ENCODE assay signal across 26 mouse cellular contexts in the genomic region with DNA sequence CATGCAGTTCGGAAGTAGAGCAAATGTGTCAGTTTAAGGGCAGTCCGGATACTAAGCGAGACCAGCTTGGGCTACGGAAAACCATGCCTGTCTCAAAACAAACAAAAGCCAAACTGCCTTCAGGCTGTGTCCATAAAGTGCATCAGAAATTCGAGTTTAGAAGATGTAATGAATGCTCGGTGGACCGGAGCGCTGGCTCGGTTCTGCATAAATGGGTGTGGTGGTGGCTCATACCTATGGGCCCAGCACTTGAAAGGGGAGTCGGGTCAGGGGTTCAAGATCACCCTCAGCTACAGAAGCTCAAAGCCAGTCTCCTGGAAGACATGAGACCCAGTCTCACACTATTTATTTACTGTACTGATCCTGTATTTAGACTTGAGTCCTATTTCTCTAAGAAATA. TPM values are rescaled to one million over a fixed set of nuclear protein-coding genes. Genes with fewer than 3 reads are reported as not detected.
DNase-seq lines count a peak whose midpoint lies in the region; ATAC-seq and TF ChIP-seq lines count a peak whose summit lies in the region.
"Had no signal": no experiment of that assay in that cellular context is flagged by ENCODE, and none has a peak within 500 bp of the region (broad histone marks: within the 10 kb centered on the region; RNA-seq: fewer than 3 reads in every experiment).

No protein-coding gene starts in this region.

- peaks cover 32% of the 10 kb centered on the region for H3K36me3 ChIP-seq in embryonic facial prominence, embryonic 13.5 days
- H3K36me3 ChIP-seq in embryonic facial prominence, embryonic 10.5 days (replicated peaks), result peaks cover 38% of the 10 kb centered on the region
- H3K36me3 ChIP-seq in heart, embryonic 16.5 days (ENCODE audit: control insufficient read depth, insufficient read depth), result peaks cover 10% of the 10 kb centered on the region
- H3K36me3 ChIP-seq in stomach, embryonic 16.5 days (ENCODE audit: control insufficient read depth, insufficient read depth, low read length), result peaks cover 11% of the 10 kb centered on the region; the same call in 1 of the 2 replicates
- H3K36me3 ChIP-seq in stomach, postnatal 0 days (ENCODE audit: control insufficient read depth, insufficient read depth, low read length), result peaks cover 11% of the 10 kb centered on the region

- peak overlapping the region; percentile 18 for H3K4me2 ChIP-seq in embryonic facial prominence, embryonic 13.5 days
- peak overlapping the region; percentile 73 for H3K4me2 ChIP-seq in heart, embryonic 16.5 days (ENCODE audit: low read depth, low read length)
- H3K4me2 ChIP-seq in stomach, embryonic 16.5 days (ENCODE audit: low read depth, low read length), result peak overlapping the region; percentile 89; the same call in 1 of the 2 replicates
- H3K4me2 ChIP-seq in stomach, postnatal 0 days (replicated peaks; ENCODE audit: low read depth), result no peak overlapping the region
- H3K4me2 ChIP-seq: midbrain, embryonic 12.5 days had no signal

- H3K9ac ChIP-seq in embryonic facial prominence, embryonic 13.5 days, result no peak overlapping the region
- no peak overlapping the region for H3K9ac ChIP-seq in heart, embryonic 16.5 days (ENCODE audit: low read length)
- H3K9ac ChIP-seq in stomach, embryonic 16.5 days (ENCODE audit: low read length), result no peak overlapping the region
- H3K9ac ChIP-seq in stomach, postnatal 0 days (ENCODE audit: low read length), result no peak overlapping the region
- H3K9ac ChIP-seq: forebrain, embryonic 13.5 days; liver, embryonic 14.5 days had no signal

- H3K27ac ChIP-seq in embryonic facial prominence, embryonic 13.5 days, result no peak overlapping the region
- no peak overlapping the region for H3K27ac ChIP-seq in embryonic facial prominence, embryonic 10.5 days (replicated peaks)
- no peak overlapping the region for H3K27ac ChIP-seq in heart, embryonic 16.5 days (ENCODE audit: low read length)
- no peak overlapping the region for H3K27ac ChIP-seq in left cerebral cortex, adult 2 months
- H3K27ac ChIP-seq in stomach, embryonic 16.5 days (ENCODE audit: low read length), result no peak overlapping the region
- H3K27ac ChIP-seq in stomach, postnatal 0 days (replicated peaks), result no peak overlapping the region
- H3K27ac ChIP-seq: forebrain, embryonic 13.5 days; limb, embryonic 12.5 days; liver, embryonic 14.5 days; midbrain, embryonic 12.5 days had no signal

- no peaks in the 10 kb centered on the region for H3K27me3 ChIP-seq in embryonic facial prominence, embryonic 13.5 days
- peaks cover 13% of the 10 kb centered on the region; the same call in 1 of the 2 replicates for H3K27me3 ChIP-seq in embryonic facial prominence, embryonic 10.5 days (replicated peaks; ENCODE audit: low read depth, poor library complexity, severe bottlenecking)
- H3K27me3 ChIP-seq in heart, embryonic 16.5 days (ENCODE audit: control insufficient read depth, insufficient read depth, low read length), result no peaks in the 10 kb centered on the region
- no peaks in the 10 kb centered on the region for H3K27me3 ChIP-seq in stomach, embryonic 16.5 days (ENCODE audit: control insufficient read depth, insufficient read depth, low read length)
- H3K27me3 ChIP-seq in stomach, postnatal 0 days (ENCODE audit: control insufficient read depth, insufficient read depth, low read length), result no peaks in the 10 kb centered on the region
- H3K27me3 ChIP-seq: forebrain, embryonic 13.5 days; limb, embryonic 12.5 days; Patski had no signal

- DNase-seq in embryonic facial prominence, embryonic 10.5 days (ENCODE audit: low spot score), result no peak
- no peak for DNase-seq in heart, postnatal 25 days (ENCODE audit: low spot score)
- no peak for DNase-seq in left cerebral cortex, adult 2 months (ENCODE audit: extremely low spot score in 1 of 2, low spot score in 2 of 2)
- DNase-seq in left cerebral cortex, postnatal 10 days (ENCODE audit: extremely low spot score in 1 of 2, low spot score in 2 of 2), result no peak
- DNase-seq in stomach, postnatal 0 days (ENCODE audit: low spot score), result no peak
- DNase-seq: adrenal gland, postnatal 10 days; cerebellum, adult 11 months; cerebellum, postnatal 25 days; heart, postnatal 14 days; kidney, adult 2 months; kidney, postnatal 25 days; layer of hippocampus, adult 9-11 months; right cerebral cortex, postnatal 4 days had no signal

- H3K4me1 ChIP-seq in embryonic facial prominence, embryonic 13.5 days, result peaks cover 35% of the 10 kb centered on the region
- H3K4me1 ChIP-seq in embryonic facial prominence, embryonic 10.5 days, result peaks cover 36% of the 10 kb centered on the region
- H3K4me1 ChIP-seq in heart, embryonic 16.5 days (ENCODE audit: control insufficient read depth, insufficient read depth, low read length), result peaks cover 26% of the 10 kb centered on the region
- H3K4me1 ChIP-seq in stomach, embryonic 16.5 days (ENCODE audit: control insufficient read depth, insufficient read depth, low read length), result peaks cover 19% of the 10 kb centered on the region
- 0 out of 2 replicates have a peak, but pooled peaks cover 3% of the 10 kb centered on the region for H3K4me1 ChIP-seq in stomach, postnatal 0 days (replicated peaks; ENCODE audit: control insufficient read depth, insufficient read depth)

- no peak overlapping the region for H3K4me3 ChIP-seq in embryonic facial prominence, embryonic 13.5 days
- H3K4me3 ChIP-seq in embryonic facial prominence, embryonic 10.5 days, result no peak overlapping the region
- no peak overlapping the region for H3K4me3 ChIP-seq in heart, embryonic 16.5 days (ENCODE audit: low read length)
- H3K4me3 ChIP-seq in left cerebral cortex, adult 2 months, result peak overlapping the region; percentile 89
- H3K4me3 ChIP-seq in stomach, embryonic 16.5 days (replicated peaks; ENCODE audit: low read length), result no peak overlapping the region
- no peak overlapping the region for H3K4me3 ChIP-seq in stomach, postnatal 0 days (ENCODE audit: low read depth, low read length)
- H3K4me3 ChIP-seq: forebrain, embryonic 13.5 days; limb, embryonic 12.5 days; midbrain, embryonic 12.5 days had no signal

- 65% methylated on average over 10 of the region's 10 CpGs for WGBS in embryonic facial prominence, embryonic 13.5 days
- 79% methylated on average over 10 of the region's 10 CpGs for WGBS in embryonic facial prominence, embryonic 10.5 days
- WGBS in heart, embryonic 16.5 days, result 80% methylated on average over 10 of the region's 10 CpGs
- WGBS in stomach, embryonic 16.5 days, result 85% methylated on average over 10 of the region's 10 CpGs
- 73% methylated on average over 10 of the region's 10 CpGs for WGBS in stomach, postnatal 0 days

- TF ChIP-seq EP300 in stomach, postnatal 0 days (optimal IDR thresholded peaks at IDR 0.05), result no peak

- no peak for TF ChIP-seq CTCF in left cerebral cortex, adult 2 months (IDR thresholded peaks at IDR 0.05)
- TF ChIP-seq CTCF in stomach, postnatal 0 days (IDR thresholded peaks at IDR 0.05; ENCODE audit: low read depth), result no peak

- H3K9me3 ChIP-seq in embryonic facial prominence, embryonic 13.5 days, result no peaks in the 10 kb centered on the region
- no peaks in the 10 kb centered on the region for H3K9me3 ChIP-seq in embryonic facial prominence, embryonic 10.5 days
- no peaks in the 10 kb centered on the region for H3K9me3 ChIP-seq in heart, embryonic 16.5 days (replicated peaks; ENCODE audit: control insufficient read depth, low read length)
- no peaks in the 10 kb centered on the region for H3K9me3 ChIP-seq in stomach, embryonic 16.5 days (replicated peaks; ENCODE audit: control insufficient read depth, low read length)
- H3K9me3 ChIP-seq in stomach, postnatal 0 days (ENCODE audit: control insufficient read depth, low read length), result no peaks in the 10 kb centered on the region
- H3K9me3 ChIP-seq: forebrain, embryonic 13.5 days; limb, embryonic 12.5 days; midbrain, embryonic 12.5 days had no signal

- ATAC-seq in embryonic facial prominence, embryonic 13.5 days (ENCODE audit: insufficient number of reproducible peaks, insufficient read depth, low FRiP score, low TSS enrichment, low read depth), result no peak
- no peak for ATAC-seq in heart, embryonic 16.5 days (replicated peaks; ENCODE audit: extremely low read depth, insufficient read depth, low FRiP score)
- ATAC-seq in stomach, embryonic 16.5 days (ENCODE audit: insufficient read depth, low FRiP score), result no peak
- ATAC-seq in stomach, postnatal 0 days (ENCODE audit: low FRiP score, low TSS enrichment), result no peak
- ATAC-seq: CD4-positive, CD25-positive, alpha-beta regulatory T cell, adult 4 months; forebrain, embryonic 13.5 days; inflammation-experienced regulatory T-cells, adult 6 months; Patski had no signal

- intact Hi-C loops in heart, postnatal 25 days (cut with DNase I), result no loop called here
- intact Hi-C loops in left cerebral cortex, adult 2 months (cut with DNase I), result loop anchor here (5.0 kb wide), 1 partner anchor 110 kb away; no protein-coding TSS in a partner anchor
- intact Hi-C loops in left cerebral cortex, postnatal 10 days (cut with DNase I), result no loop called here

RNA-seq across cellular contexts. Expression of a gene that starts 2.2 kb away (rescaled TPM):
- 23.4 and 25.0 TPM in 2 replicates for polyA plus RNA-seq in embryonic facial prominence, embryonic 13.5 days (2015; fragmentation: Nextera tagmentation; extraction: Ambion mirVana)
- 10.7 and 11.9 TPM in 2 replicates for polyA plus RNA-seq in embryonic facial prominence, embryonic 10.5 days (2016; fragmentation: Nextera tagmentation; extraction: Ambion mirVana)
- polyA plus RNA-seq in heart, embryonic 16.5 days (2015; fragmentation: Nextera tagmentation; extraction: Ambion mirVana), result 40.6 and 45.6 TPM in 2 replicates
- 10 to 100 TPM; 24.7 to 27.5 TPM for total RNA-seq in heart, postnatal 25 days (2021)
- total RNA-seq in left cerebral cortex, adult 2 months (2021), result 10 to 100 TPM; 54.4 to 57.2 TPM
- 10 to 100 TPM; 48.1 to 49.2 TPM for total RNA-seq in left cerebral cortex, postnatal 10 days (2021)
- polyA plus RNA-seq in stomach, embryonic 16.5 days (2015; fragmentation: Nextera tagmentation; extraction: Ambion mirVana), result 26.3 and 26.5 TPM in 2 replicates
- 13.9 and 14.9 TPM in 2 replicates for polyA plus RNA-seq in stomach, postnatal 0 days (2015; fragmentation: Nextera tagmentation; extraction: Ambion mirVana)

RNA-seq across cellular contexts. Expression of a gene that starts 8.0 kb away (rescaled TPM):
- 16.7 and 17.2 TPM in 2 replicates for polyA plus RNA-seq in embryonic facial prominence, embryonic 13.5 days (2015; fragmentation: Nextera tagmentation; extraction: Ambion mirVana)
- not detected in 2 replicates for polyA plus RNA-seq in embryonic facial prominence, embryonic 10.5 days (2016; fragmentation: Nextera tagmentation; extraction: Ambion mirVana)
- 6.7 and 28.8 TPM in 2 replicates for polyA plus RNA-seq in heart, embryonic 16.5 days (2015; fragmentation: Nextera tagmentation; extraction: Ambion mirVana)
- not detected for total RNA-seq in heart, postnatal 25 days (2021)
- total RNA-seq in left cerebral cortex, adult 2 months (2021), result 1 to 10 TPM in 1 of 2 experiments, not detected in 1; 1.1 TPM
- total RNA-seq in left cerebral cortex, postnatal 10 days (2021), result not detected
- 15.7 and 377 TPM in 2 replicates for polyA plus RNA-seq in stomach, embryonic 16.5 days (2015; fragmentation: Nextera tagmentation; extraction: Ambion mirVana)
- 7.0 and 8.5 TPM in 2 replicates for polyA plus RNA-seq in stomach, postnatal 0 days (2015; fragmentation: Nextera tagmentation; extraction: Ambion mirVana)
- total RNA-seq: heart, postnatal 14 days; megakaryocyte progenitor cell, adult 5-6 weeks; neutrophil, adult 5-6 weeks had no signal
- polyA plus RNA-seq: CD4-positive, CD25-positive, alpha-beta regulatory T cell, adult 4 months; erythroblast, embryonic 14.5 days; forebrain, embryonic 13.5 days; inflammation-experienced regulatory T-cells, adult 6 months had no signal

RNA-seq across cellular contexts. Expression of a gene that starts 16.9 kb away (rescaled TPM):
- polyA plus RNA-seq in embryonic facial prominence, embryonic 13.5 days (2015; fragmentation: Nextera tagmentation; extraction: Ambion mirVana), result 18.4 and 19.5 TPM in 2 replicates
- 13.9 and 15.8 TPM in 2 replicates for polyA plus RNA-seq in embryonic facial prominence, embryonic 10.5 days (2016; fragmentation: Nextera tagmentation; extraction: Ambion mirVana)
- 15.7 and 16.7 TPM in 2 replicates for polyA plus RNA-seq in heart, embryonic 16.5 days (2015; fragmentation: Nextera tagmentation; extraction: Ambion mirVana)
- 10 to 100 TPM; 10.7 to 12.2 TPM for total RNA-seq in heart, postnatal 25 days (2021)
- total RNA-seq in left cerebral cortex, adult 2 months (2021), result 10 to 100 TPM; 26.6 to 28.3 TPM
- 10 to 100 TPM; 22.1 to 30.0 TPM for total RNA-seq in left cerebral cortex, postnatal 10 days (2021)
- polyA plus RNA-seq in stomach, embryonic 16.5 days (2015; fragmentation: Nextera tagmentation; extraction: Ambion mirVana), result 23.8 and 23.9 TPM in 2 replicates
- 39.4 and 43.8 TPM in 2 replicates for polyA plus RNA-seq in stomach, postnatal 0 days (2015; fragmentation: Nextera tagmentation; extraction: Ambion mirVana)

RNA-seq across cellular contexts. Expression of a gene that starts 17.1 kb away (rescaled TPM):
- 7.0 and 7.9 TPM in 2 replicates for polyA plus RNA-seq in embryonic facial prominence, embryonic 13.5 days (2015; fragmentation: Nextera tagmentation; extraction: Ambion mirVana)
- 8.5 and 8.6 TPM in 2 replicates for polyA plus RNA-seq in embryonic facial prominence, embryonic 10.5 days (2016; fragmentation: Nextera tagmentation; extraction: Ambion mirVana)
- 5.9 and 6.4 TPM in 2 replicates for polyA plus RNA-seq in heart, embryonic 16.5 days (2015; fragmentation: Nextera tagmentation; extraction: Ambion mirVana)
- total RNA-seq in heart, postnatal 25 days (2021), result 1 to 10 TPM; 2.5 to 3.1 TPM
- 1 to 10 TPM; 8.6 to 9.0 TPM for total RNA-seq in left cerebral cortex, adult 2 months (2021)
- total RNA-seq in left cerebral cortex, postnatal 10 days (2021), result 1 to 10 TPM; 8.9 to 9.0 TPM
- 8.8 TPM in 2 replicates for polyA plus RNA-seq in stomach, embryonic 16.5 days (2015; fragmentation: Nextera tagmentation; extraction: Ambion mirVana)
- polyA plus RNA-seq in stomach, postnatal 0 days (2015; fragmentation: Nextera tagmentation; extraction: Ambion mirVana), result 3.8 and 4.4 TPM in 2 replicates

RNA-seq across cellular contexts. Expression of a gene that starts 18.1 kb away (rescaled TPM):
- 410 and 448 TPM in 2 replicates for polyA plus RNA-seq in embryonic facial prominence, embryonic 13.5 days (2015; fragmentation: Nextera tagmentation; extraction: Ambion mirVana)
- 571 and 605 TPM in 2 replicates for polyA plus RNA-seq in embryonic facial prominence, embryonic 10.5 days (2016; fragmentation: Nextera tagmentation; extraction: Ambion mirVana)
- 388 and 390 TPM in 2 replicates for polyA plus RNA-seq in heart, embryonic 16.5 days (2015; fragmentation: Nextera tagmentation; extraction: Ambion mirVana)
- total RNA-seq in heart, postnatal 25 days (2021), result 1 to 10 TPM; 2.4 to 2.9 TPM
- total RNA-seq in left cerebral cortex, adult 2 months (2021), result under 1 TPM in 1 of 2 experiments, not detected in 1; 0.36 TPM
- total RNA-seq in left cerebral cortex, postnatal 10 days (2021), result 1 to 10 TPM; 4.1 to 6.4 TPM
- 332 and 335 TPM in 2 replicates for polyA plus RNA-seq in stomach, embryonic 16.5 days (2015; fragmentation: Nextera tagmentation; extraction: Ambion mirVana)
- polyA plus RNA-seq in stomach, postnatal 0 days (2015; fragmentation: Nextera tagmentation; extraction: Ambion mirVana), result 74.1 and 104 TPM in 2 replicates
